Mouse (Mus musculus): ENCODE measurements at regions not wholly inside any gene's neighbourhood (a gene's known extent, or its start where the extent isn't known, plus 50 kb on each side); places are given as distances from the start of the nearest gene placed in this dataset.

- no peak for DNase-seq (ENCODE audit: low spot score)
These were observed 71.3 kb downstream of the Cdc7 start for GRCm38 (mm10) chr5:107035376-107035775.

- no peak for DNase-seq (ENCODE audit: low spot score)
These were observed 71.7 kb downstream of the Cdc7 start for GRCm38 (mm10) chr5:107035782-107036181.

GRCm38 (mm10) chr5:107036475-107036874 lies 72.4 kb downstream of the Cdc7 start:
- DNase-seq (ENCODE audit: low spot score), result no peak

GRCm38 (mm10) chr5:107037087-107037486 lies 73.0 kb downstream of the Cdc7 start:
- DNase-seq (ENCODE audit: low spot score), result no peak

GRCm38 (mm10) chr5:107039340-107039739 lies 75.2 kb downstream of the Cdc7 start:
- DNase-seq (ENCODE audit: low spot score), result no peak

GRCm38 (mm10) chr5:107039956-107040355 lies 75.8 kb downstream of the Cdc7 start:
- DNase-seq (ENCODE audit: low spot score), result no peak

GRCm38 (mm10) chr5:107040489-107040888 lies 76.4 kb downstream of the Cdc7 start:
- DNase-seq (ENCODE audit: low spot score), result no peak

GRCm38 (mm10) chr5:107045163-107045562 lies 81.0 kb downstream of the Cdc7 start:
- no peak for DNase-seq (ENCODE audit: low spot score)

- peak; percentile 6 for DNase-seq (ENCODE audit: low spot score)
These were observed 82.4 kb downstream of the Cdc7 start for GRCm38 (mm10) chr5:107046501-107046931.

GRCm38 (mm10) chr5:107048607-107049006 lies 84.5 kb downstream of the Cdc7 start:
- DNase-seq (ENCODE audit: low spot score), result peak; percentile 66

- DNase-seq (ENCODE audit: low spot score), result no peak
These were observed 86.0 kb downstream of the Cdc7 start for GRCm38 (mm10) chr5:107050076-107050475.

GRCm38 (mm10) chr5:107051868-107052267 lies 87.7 kb downstream of the Cdc7 start:
- no peak for DNase-seq (ENCODE audit: low spot score)

GRCm38 (mm10) chr5:107054900-107055452 lies 90.9 kb downstream of the Cdc7 start:
- DNase-seq (ENCODE audit: low spot score), result no peak

GRCm38 (mm10) chr5:107055455-107055854 lies 91.3 kb downstream of the Cdc7 start:
- DNase-seq (ENCODE audit: low spot score), result no peak
